Mouse (Mus musculus) lung, adult 2 months (tissue): ENCODE measurements around the gene Inpp5f. TPM values are rescaled to one million over a fixed set of nuclear protein-coding genes. Genes with fewer than 3 reads are reported as not detected.

Source experiments
- DNase-seq: peaks from one replicate; pipeline ENCODE4 v3.0.0; 2022
- H3K4me1 ChIP-seq: fragments of 200-500 bp; 2 replicates; pipeline ENCODE4 v1.6.1; 2011; ENCODE audit warnings: low read length; ENCODE audit not compliant: control insufficient read depth, insufficient read depth
- H3K4me3 ChIP-seq: fragments of 200-500 bp; replicated peaks from 2 replicates; pipeline ENCODE3; 2011; ENCODE audit warnings: low read depth, mild to moderate bottlenecking, control low read depth, low read length; ENCODE audit errors: extremely low read depth
- CTCF ChIP-seq: fragments of 200-500 bp; IDR thresholded peaks from 2 replicates; pipeline ENCODE4 v1.5.1; 2011; ENCODE audit warnings: mild to moderate bottlenecking, low read length, control low read depth; ENCODE audit not compliant: insufficient read depth
- POLR2A ChIP-seq: fragments of 200-500 bp; IDR thresholded peaks from 2 replicates; pipeline ENCODE4 v1.6.1; 2011; ENCODE audit warnings: low read depth, mild to moderate bottlenecking, control low read depth, low read length, borderline replicate concordance; ENCODE audit errors: extremely low read depth
- WGBS: fragments of 180-500 bp; shearing (Covaris S2); methylation state at CpG from one replicate; pipeline ENCODE4 v1.1.7; 2018; 5-methylcytosine and 5-hydroxymethylcytosine counted together
- polyA plus RNA-seq: library from polyadenylated mRNA; depleted of rRNA; stranded (reverse); fragments of >200 nt; gene quantifications from 2 replicates; pipeline ENCODE4 v1.2.3, GENCODE M21; 2012

Gene Inpp5f
- polyA plus RNA-seq, 1 experiment, result 6.7 TPM

- 40% methylated on average over 1 of the region's 1 CpGs for WGBS
- no peak for TF ChIP-seq CTCF
- TF ChIP-seq POLR2A, result no peak
- no peaks in the 10 kb centered on the region for H3K4me1 ChIP-seq
These were observed 33.5 kb upstream of the Inpp5f start for GRCm38 (mm10) chr7:128577607-128578006.

GRCm38 (mm10) chr7:128578199-128578945 is 32.8 kb upstream of the Inpp5f start:
- no peak overlapping the region for H3K4me3 ChIP-seq
- TF ChIP-seq CTCF, result no peak
- TF ChIP-seq POLR2A, result no peak
- no peaks in the 10 kb centered on the region for H3K4me1 ChIP-seq
- no peak for DNase-seq
- 88% methylated on average over 10 of the region's 10 CpGs for WGBS

More at GRCm38 (mm10) chr7:128577607-128578006, 33.5 kb upstream of the Inpp5f start:
- no peak overlapping the region for H3K4me3 ChIP-seq
- no peak for DNase-seq

- WGBS, result 74% methylated on average over 2 of the region's 2 CpGs
- no peak overlapping the region for H3K4me3 ChIP-seq
- no peaks in the 10 kb centered on the region for H3K4me1 ChIP-seq
- no peak for TF ChIP-seq POLR2A
- DNase-seq, result no peak
These were observed 31.7 kb upstream of the Inpp5f start for GRCm38 (mm10) chr7:128579381-128579780.

- no peaks in the 10 kb centered on the region for H3K4me1 ChIP-seq
- 96% methylated on average over 6 of the region's 6 CpGs for WGBS
- no peak overlapping the region for H3K4me3 ChIP-seq
- DNase-seq, result no peak
- TF ChIP-seq POLR2A (no peak), CTCF (no peak)
These were observed 30.8 kb upstream of the Inpp5f start for GRCm38 (mm10) chr7:128580318-128580717.

GRCm38 (mm10) chr7:128581864-128582484 is 29.2 kb upstream of the Inpp5f start:
- no peak overlapping the region for H3K4me3 ChIP-seq
- WGBS, result 57% methylated on average over 14 of the region's 15 CpGs
- TF ChIP-seq CTCF (no peak), POLR2A (no peak)
- H3K4me1 ChIP-seq, result no peaks in the 10 kb centered on the region
- DNase-seq, result no peak

- no peak for DNase-seq
- Histone ChIP-seq H3K4me3 (no peak overlapping the region), H3K4me1 (no peaks in the 10 kb centered on the region)
- WGBS, result 64% methylated on average over 6 of the region's 6 CpGs
- no peak for TF ChIP-seq POLR2A
- TF ChIP-seq CTCF, result no peak
These were observed 27.7 kb upstream of the Inpp5f start for GRCm38 (mm10) chr7:128583213-128583948.

GRCm38 (mm10) chr7:128587334-128587933 is 23.7 kb upstream of the Inpp5f start:
- no peak for DNase-seq
- 49% methylated on average over 4 of the region's 4 CpGs for WGBS
- no peak overlapping the region for H3K4me3 ChIP-seq
- H3K4me1 ChIP-seq, result peaks cover 4% of the 10 kb centered on the region
- TF ChIP-seq POLR2A (no peak), CTCF (no peak)

- DNase-seq, result no peak
- TF ChIP-seq CTCF, result no peak
- no peak for TF ChIP-seq POLR2A
- H3K4me3 ChIP-seq, result no peak overlapping the region
- whole genome bisulfite sequencing, result 27% methylated on average over 9 of the region's 9 CpGs
- H3K4me1 ChIP-seq, result peaks cover 4% of the 10 kb centered on the region
These were observed 19.6 kb upstream of the Inpp5f start for GRCm38 (mm10) chr7:128591345-128592084.
